Mouse (Mus musculus) ES-E14 (cell line): Measurements from ENCODE around the gene Foxp1. TPM values are rescaled to one million over a fixed set of nuclear protein-coding genes. Genes with fewer than 3 reads are reported as not detected.

Experiments used
- DNase-seq: peaks from one replicate; pipeline ENCODE4 v3.0.0-alpha.2; 2013; ENCODE audit warnings: low read depth, low spot score
- H3K27ac ChIP-seq: 2 replicates; pipeline ENCODE4 v1.5.1; 2012; ENCODE audit warnings: low read depth, mild to moderate bottlenecking, low read length, moderate library complexity, mixed read lengths; ENCODE audit not compliant: poor library complexity, insufficient read depth, severe bottlenecking
- H3K36me3 ChIP-seq: 2 replicates; pipeline ENCODE4 v1.6.1; 2012; ENCODE audit warnings: mild to moderate bottlenecking, low read length, moderate library complexity, mixed read lengths; ENCODE audit not compliant: control insufficient read depth, poor library complexity, insufficient read depth, severe bottlenecking
- H3K4me1 ChIP-seq, 2 experiments: fragments of 150-350 bp in 1 of 2; sonication (generic) in 1 of 2; 2 replicates each; pipeline ENCODE4 v1.6.1; 2012; ENCODE audit warnings: low read length in 2 of 2, mild to moderate bottlenecking in 1 of 2, mixed read lengths in 1 of 2; ENCODE audit not compliant: control insufficient read depth in 2 of 2, insufficient read depth in 2 of 2, poor library complexity in 1 of 2
- H3K4me3 ChIP-seq, 2 experiments: fragments of 150-350 bp in 1 of 2; sonication (generic) in 1 of 2; 2 replicates each; pipeline ENCODE4 v1.5.1; 2012; ENCODE audit warnings: low read length in 2 of 2, low read depth in 1 of 2, mild to moderate bottlenecking in 1 of 2, mixed read lengths in 1 of 2; ENCODE audit not compliant: insufficient read depth in 1 of 2, poor library complexity in 1 of 2, severe bottlenecking in 1 of 2
- H3K9ac ChIP-seq: 2 replicates; pipeline ENCODE4 v1.6.1; 2012; ENCODE audit warnings: low read depth, mild to moderate bottlenecking, low read length, mixed read lengths; ENCODE audit not compliant: poor library complexity, insufficient read depth, severe bottlenecking
- H3K9me3 ChIP-seq: fragments of 150-350 bp; sonication (generic); 2 replicates; pipeline ENCODE4 v1.6.1; 2012; ENCODE audit warnings: low read depth, mild to moderate bottlenecking, low read length; ENCODE audit not compliant: control insufficient read depth, insufficient read depth
- CHD2 ChIP-seq: IDR thresholded peaks from 2 replicates; pipeline ENCODE4 v1.6.1; 2014; ENCODE audit warnings: mild to moderate bottlenecking, low read depth, low read length, inconsistent platforms
- HCFC1 ChIP-seq: IDR thresholded peaks from 2 replicates; pipeline ENCODE4 v1.6.1; 2012; ENCODE audit warnings: low read length, inconsistent platforms, borderline replicate concordance; ENCODE audit not compliant: insufficient read depth
- MAFK ChIP-seq: IDR thresholded peaks from 2 replicates; pipeline ENCODE4 v1.6.1; 2014; ENCODE audit warnings: mild to moderate bottlenecking, low read depth, low read length, inconsistent platforms; ENCODE audit not compliant: insufficient read depth
- ZC3H11A ChIP-seq: IDR thresholded peaks from 2 replicates; pipeline ENCODE4 v1.6.1; 2012; ENCODE audit warnings: low read depth, mild to moderate bottlenecking, inconsistent platforms, low read length, borderline replicate concordance
- ZNF384 ChIP-seq: IDR thresholded peaks from 2 replicates; pipeline ENCODE4 v1.6.1; 2012; ENCODE audit warnings: low read depth, low read length, inconsistent platforms
- in situ Hi-C, 2 experiments: fragments of 600-800 bp; cut with MboI; formaldehyde crosslinking; loops; one replicate each; pipeline ENCODE4 v1.15.1; 2025; ENCODE audit warnings: low sequenced_read_pairs in 2 of 2, inconsistent platforms in 1 of 2; ENCODE audit not compliant: unreplicated experiment in 2 of 2
- total RNA-seq: library from RNA; depleted of rRNA; stranded (reverse); fragments of 300-350 nt; gene quantifications from 2 replicates; pipeline ENCODE4 v1.2.3, GENCODE M21; 2012

The Foxp1 gene
- total RNA-seq, 1 experiment, result 70.0 TPM

GRCm38 (mm10) chr6:99120776-99121766 is 401.4 kb downstream of the Foxp1 start:
- in situ Hi-C loops, result no loop called here

GRCm38 (mm10) chr6:99118534-99118933 is 404.0 kb downstream of the Foxp1 start:
- DNase-seq, result no peak
- H3K4me3 ChIP-seq, result no peak overlapping the region
- H3K9ac ChIP-seq, result no peak overlapping the region
- H3K36me3 ChIP-seq, result no peaks in the 10 kb centered on the region
- TF ChIP-seq ZNF384 (no peak), HCFC1 (no peak), MAFK (no peak), ZC3H11A (no peak), CHD2 (no peak)
- in situ Hi-C loops, result no loop called here
- no peak overlapping the region for H3K27ac ChIP-seq
- H3K9me3 ChIP-seq, result no peaks in the 10 kb centered on the region
- no peaks in the 10 kb centered on the region for H3K4me1 ChIP-seq

More at GRCm38 (mm10) chr6:99120776-99121766, 401.4 kb downstream of the Foxp1 start:
- no peaks in the 10 kb centered on the region for H3K4me1 ChIP-seq
- H3K9ac ChIP-seq, result no peak overlapping the region
- no peaks in the 10 kb centered on the region for H3K9me3 ChIP-seq
- H3K4me3 ChIP-seq, result no peak overlapping the region
- H3K27ac ChIP-seq, result no peak overlapping the region
- DNase-seq, result no peak
- TF ChIP-seq ZNF384, result no peak
- no peak for TF ChIP-seq MAFK
- no peak for TF ChIP-seq CHD2
- TF ChIP-seq ZC3H11A, result no peak
- no peak for TF ChIP-seq HCFC1
- H3K36me3 ChIP-seq, result no peaks in the 10 kb centered on the region

GRCm38 (mm10) chr6:99117411-99117810 is 405.1 kb downstream of the Foxp1 start:
- Histone ChIP-seq H3K9ac (no peak overlapping the region), H3K4me1 (no peaks in the 10 kb centered on the region), H3K36me3 (no peaks in the 10 kb centered on the region), H3K27ac (no peak overlapping the region), H3K4me3 (no peak overlapping the region), H3K9me3 (no peaks in the 10 kb centered on the region)
- TF ChIP-seq MAFK, result no peak
- TF ChIP-seq HCFC1, result no peak
- no peak for TF ChIP-seq ZC3H11A
- no peak for TF ChIP-seq ZNF384
- TF ChIP-seq CHD2, result no peak
- no peak for DNase-seq
- in situ Hi-C loops, result no loop called here

- in situ Hi-C loops, result no loop called here
- no peak for DNase-seq
- H3K9ac ChIP-seq, result no peak overlapping the region
- no peak overlapping the region for H3K27ac ChIP-seq
- H3K4me3 ChIP-seq, result no peak overlapping the region
- H3K36me3 ChIP-seq, result no peaks in the 10 kb centered on the region
- no peaks in the 10 kb centered on the region for H3K4me1 ChIP-seq
- TF ChIP-seq CHD2 (no peak), ZC3H11A (no peak), ZNF384 (no peak), MAFK (no peak)
- no peaks in the 10 kb centered on the region for H3K9me3 ChIP-seq
Measured at GRCm38 (mm10) chr6:99111856-99112255, 410.7 kb downstream of the Foxp1 start.
